Mouse (Mus musculus) hindbrain, embryonic 12.5 days (tissue): Measurements from ENCODE around the gene Bckdhb. TPM values are rescaled to one million over a fixed set of nuclear protein-coding genes. Genes with fewer than 3 reads are reported as not detected.
"Not testable (repeated sequence)": the region's sequence is repeated elsewhere in the genome, so short reads cannot be mapped to it uniquely, and the experiment has no call there.

Source experiments
- ATAC-seq: fragments of 200-750 bp; cut with Nextera tagmentation; 2 replicates; pipeline ENCODE4 v1.8.0; 2017; ENCODE audit warnings: moderate TSS enrichment; ENCODE audit not compliant: low FRiP score
- H3K27ac ChIP-seq: fragments of 300-500 bp; sonication (generic); 2 replicates; pipeline ENCODE4 v1.5.1; 2016; ENCODE audit warnings: mild to moderate bottlenecking
- H3K27me3 ChIP-seq: fragments of 300-500 bp; sonication (generic); 2 replicates; pipeline ENCODE4 v1.6.1; 2016; ENCODE audit warnings: mild to moderate bottlenecking
- H3K36me3 ChIP-seq: fragments of 300-500 bp; sonication (generic); 2 replicates; pipeline ENCODE4 v1.6.1; 2016; ENCODE audit warnings: mild to moderate bottlenecking
- H3K4me1 ChIP-seq: fragments of 300-500 bp; sonication (generic); 2 replicates; pipeline ENCODE4 v1.6.1; 2016
- H3K4me2 ChIP-seq: fragments of 300-500 bp; sonication (generic); replicated peaks from 2 replicates; pipeline ENCODE4 v1.6.1; 2016; ENCODE audit warnings: mild to moderate bottlenecking
- H3K4me3 ChIP-seq: fragments of 300-500 bp; sonication (generic); 2 replicates; pipeline ENCODE4 v1.5.1; 2016; ENCODE audit warnings: mild to moderate bottlenecking
- H3K9ac ChIP-seq: fragments of 300-500 bp; sonication (generic); 2 replicates; pipeline ENCODE4 v1.6.1; 2016; ENCODE audit warnings: mild to moderate bottlenecking, moderate library complexity
- H3K9me3 ChIP-seq: fragments of 300-500 bp; sonication (generic); replicated peaks from 2 replicates; pipeline ENCODE4 v1.6.1; 2016; ENCODE audit warnings: mild to moderate bottlenecking
- WGBS: fragments of 180-500 bp; shearing (Covaris S2); methylation state at CpG from one replicate; pipeline ENCODE4 v1.1.7; 2016; 5-methylcytosine and 5-hydroxymethylcytosine counted together
- polyA plus RNA-seq: library from polyadenylated mRNA; unstranded; fragments of >200 nt; fragmentation: Nextera tagmentation; extraction: Ambion mirVana; gene quantifications from 2 replicates; pipeline ENCODE4 v1.2.1, GENCODE M21; 2016

The Bckdhb gene
- polyA plus RNA-seq, 1 experiment from 2014 or later: 41.4 TPM

GRCm38 (mm10) chr9:83973467-83973866 lies 48.5 kb downstream of the Bckdhb start:
- 93% methylated on average over 2 of the region's 2 CpGs for WGBS
- Histone ChIP-seq H3K4me2 (no peak overlapping the region), H3K9ac (no peak overlapping the region), H3K27ac (no peak overlapping the region), H3K27me3 (no peaks in the 10 kb centered on the region), H3K4me1 (no peaks in the 10 kb centered on the region), H3K36me3 (no peaks in the 10 kb centered on the region), H3K4me3 (no peak overlapping the region), H3K9me3 (no peaks in the 10 kb centered on the region)
- no peak for ATAC-seq

- no peak overlapping the region for H3K4me3 ChIP-seq
- no peaks in the 10 kb centered on the region; the same call in none of the 2 replicates for H3K9me3 ChIP-seq
- no peaks in the 10 kb centered on the region for H3K27me3 ChIP-seq
- no peak overlapping the region for H3K4me2 ChIP-seq
- no peaks in the 10 kb centered on the region for H3K4me1 ChIP-seq
- no peak for ATAC-seq
- H3K27ac ChIP-seq: no peak overlapping the region
- H3K36me3 ChIP-seq: no peaks in the 10 kb centered on the region
- WGBS: 86% methylated on average over 2 of the region's 2 CpGs
- H3K9ac ChIP-seq: no peak overlapping the region
Measured at GRCm38 (mm10) chr9:83975811-83976210, 50.9 kb downstream of the Bckdhb start.

DNA sequence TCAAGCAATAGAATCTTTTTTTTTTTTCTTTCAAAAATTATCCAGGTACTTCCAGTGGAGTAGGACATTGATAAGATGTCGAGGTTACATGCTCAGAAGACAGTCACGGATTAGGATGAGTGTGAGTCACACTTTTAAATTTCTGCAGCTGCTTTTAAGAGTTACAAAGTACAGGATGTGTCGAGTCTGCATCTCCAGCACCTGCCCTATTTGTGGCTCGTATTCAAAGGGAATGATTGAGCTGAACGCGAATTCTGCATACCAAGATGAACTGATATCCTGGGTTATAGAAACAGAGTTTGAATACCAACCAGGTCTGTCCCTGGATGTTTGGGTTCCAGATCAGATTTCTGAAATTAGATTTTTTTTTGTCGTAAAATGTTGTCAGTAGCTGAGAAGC lies 56.3 kb downstream of the Bckdhb start:
- Histone ChIP-seq H3K36me3 (no peaks in the 10 kb centered on the region), H3K9me3 (no peaks in the 10 kb centered on the region; the same call in none of the 2 replicates), H3K27ac (no peak overlapping the region), H3K4me3 (no peak overlapping the region), H3K4me1 (no peaks in the 10 kb centered on the region), H3K4me2 (no peak overlapping the region), H3K27me3 (no peaks in the 10 kb centered on the region), H3K9ac (no peak overlapping the region)
- ATAC-seq: no peak
- 85% methylated on average over 7 of the region's 7 CpGs for WGBS

DNA sequence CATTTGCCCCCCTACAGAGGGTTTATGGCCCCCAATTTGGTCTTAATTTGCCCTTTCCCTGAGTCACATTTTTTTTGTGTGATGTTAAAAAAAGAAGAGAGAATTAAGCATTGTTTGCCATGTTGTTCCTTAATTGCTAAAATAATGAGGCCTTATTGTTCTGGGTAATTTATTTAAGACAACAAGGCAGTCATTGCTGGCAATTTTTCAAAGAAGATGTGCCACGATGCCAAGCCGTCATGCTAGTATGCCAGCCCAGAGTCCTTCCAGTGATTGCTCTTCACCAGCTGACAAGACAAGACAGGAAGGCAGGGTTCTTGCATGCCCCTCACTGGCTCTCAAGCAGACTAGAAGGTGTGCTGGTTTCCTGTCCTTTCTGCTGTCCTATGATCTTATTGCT lies 84.0 kb downstream of the Bckdhb start:
- Histone ChIP-seq H3K4me3 (no peak overlapping the region), H3K4me2 (no peak overlapping the region), H3K27ac (no peak overlapping the region), H3K4me1 (no peaks in the 10 kb centered on the region), H3K27me3 (no peaks in the 10 kb centered on the region), H3K36me3 (peaks cover 3% of the 10 kb centered on the region; the same call in 1 of the 2 replicates), H3K9ac (no peak overlapping the region), H3K9me3 (peaks cover 7% of the 10 kb centered on the region)
- no peak for ATAC-seq
- WGBS: 88% methylated on average over 2 of the region's 2 CpGs

DNA sequence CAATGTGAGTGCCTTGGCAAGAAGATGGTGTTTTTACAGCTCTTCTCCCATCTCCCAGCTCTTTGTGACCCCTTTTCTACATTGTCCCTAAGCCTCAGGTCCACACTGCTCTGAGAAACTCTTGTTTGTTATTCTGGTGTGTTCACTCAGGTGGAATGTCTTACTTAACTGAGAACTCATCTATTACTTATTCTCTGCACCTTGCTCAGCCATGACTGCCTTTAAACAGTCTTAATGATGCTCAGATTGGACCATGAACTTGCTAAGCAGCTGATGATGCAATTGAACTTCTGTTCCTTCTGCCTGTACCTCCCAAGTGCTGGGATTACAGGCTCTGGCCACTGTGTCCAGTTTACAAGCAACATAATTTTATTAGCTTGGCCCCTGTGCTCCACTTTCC lies 86.2 kb downstream of the Bckdhb start:
- no peak overlapping the region for H3K9ac ChIP-seq
- no peak overlapping the region for H3K27ac ChIP-seq
- H3K4me2 ChIP-seq: no peak overlapping the region
- no peaks in the 10 kb centered on the region for H3K9me3 ChIP-seq
- ATAC-seq: no peak
- no peaks in the 10 kb centered on the region for H3K27me3 ChIP-seq
- H3K4me3 ChIP-seq: no peak overlapping the region
- H3K4me1 ChIP-seq: no peaks in the 10 kb centered on the region
- no peaks in the 10 kb centered on the region for H3K36me3 ChIP-seq

DNA sequence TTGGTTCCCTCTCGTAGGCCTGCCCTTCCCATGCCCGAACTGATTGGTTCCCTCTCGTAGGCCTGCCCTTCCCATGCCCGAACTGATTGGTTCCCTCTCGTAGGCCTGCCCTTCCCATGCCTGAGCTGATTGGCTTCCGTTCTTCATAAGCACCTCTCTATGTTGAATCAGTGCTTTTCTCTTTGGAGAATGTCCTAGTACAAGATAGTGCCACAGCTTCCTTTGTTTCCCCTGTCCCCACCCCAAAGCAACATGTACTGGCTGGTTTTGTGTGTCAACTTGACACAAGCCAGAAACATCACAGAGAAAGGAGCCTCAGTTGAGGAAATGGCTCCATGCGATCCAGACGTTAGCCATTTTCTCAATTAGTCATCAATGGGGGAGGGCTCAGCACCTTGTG lies 93.2 kb downstream of the Bckdhb start:
- H3K4me3 ChIP-seq, H3K9ac ChIP-seq, ATAC-seq, H3K4me2 ChIP-seq, H3K4me1 ChIP-seq, H3K9me3 ChIP-seq, H3K27ac ChIP-seq, H3K27me3 ChIP-seq, H3K36me3 ChIP-seq: not testable (repeated sequence)
- 95% methylated on average over 8 of the region's 8 CpGs for WGBS

GRCm38 (mm10) chr9:84019627-84020026 lies 94.7 kb downstream of the Bckdhb start:
- WGBS: 70% methylated on average over 2 of the region's 2 CpGs
- peak; percentile 75 for ATAC-seq

GRCm38 (mm10) chr9:84021189-84021588 lies 96.2 kb downstream of the Bckdhb start:
- H3K4me2 ChIP-seq: no peak overlapping the region
- H3K4me1 ChIP-seq: no peaks in the 10 kb centered on the region
- H3K4me3 ChIP-seq: no peak overlapping the region
- no peak overlapping the region for H3K27ac ChIP-seq
- 82% methylated on average over 6 of the region's 6 CpGs for WGBS
- no peak for ATAC-seq
- H3K9me3 ChIP-seq: no peaks in the 10 kb centered on the region
- no peaks in the 10 kb centered on the region for H3K27me3 ChIP-seq
- no peak overlapping the region for H3K9ac ChIP-seq
- no peaks in the 10 kb centered on the region for H3K36me3 ChIP-seq

More at GRCm38 (mm10) chr9:84019627-84020026, 94.7 kb downstream of the Bckdhb start:
- H3K4me3 ChIP-seq: no peak overlapping the region
- no peaks in the 10 kb centered on the region for H3K36me3 ChIP-seq
- no peaks in the 10 kb centered on the region for H3K9me3 ChIP-seq
- H3K27ac ChIP-seq: no peak overlapping the region
- H3K27me3 ChIP-seq: no peaks in the 10 kb centered on the region
- no peak overlapping the region for H3K9ac ChIP-seq
- no peaks in the 10 kb centered on the region for H3K4me1 ChIP-seq
- H3K4me2 ChIP-seq: no peak overlapping the region

GRCm38 (mm10) chr9:84028120-84028519 lies 103.2 kb downstream of the Bckdhb start:
- ATAC-seq: no peak
- Histone ChIP-seq H3K36me3 (no peaks in the 10 kb centered on the region), H3K4me2 (no peak overlapping the region), H3K9ac (no peak overlapping the region), H3K9me3 (no peaks in the 10 kb centered on the region), H3K27me3 (no peaks in the 10 kb centered on the region), H3K27ac (no peak overlapping the region), H3K4me1 (peaks cover 13% of the 10 kb centered on the region), H3K4me3 (no peak overlapping the region)
- 83% methylated on average over 2 of the region's 2 CpGs for WGBS

DNA sequence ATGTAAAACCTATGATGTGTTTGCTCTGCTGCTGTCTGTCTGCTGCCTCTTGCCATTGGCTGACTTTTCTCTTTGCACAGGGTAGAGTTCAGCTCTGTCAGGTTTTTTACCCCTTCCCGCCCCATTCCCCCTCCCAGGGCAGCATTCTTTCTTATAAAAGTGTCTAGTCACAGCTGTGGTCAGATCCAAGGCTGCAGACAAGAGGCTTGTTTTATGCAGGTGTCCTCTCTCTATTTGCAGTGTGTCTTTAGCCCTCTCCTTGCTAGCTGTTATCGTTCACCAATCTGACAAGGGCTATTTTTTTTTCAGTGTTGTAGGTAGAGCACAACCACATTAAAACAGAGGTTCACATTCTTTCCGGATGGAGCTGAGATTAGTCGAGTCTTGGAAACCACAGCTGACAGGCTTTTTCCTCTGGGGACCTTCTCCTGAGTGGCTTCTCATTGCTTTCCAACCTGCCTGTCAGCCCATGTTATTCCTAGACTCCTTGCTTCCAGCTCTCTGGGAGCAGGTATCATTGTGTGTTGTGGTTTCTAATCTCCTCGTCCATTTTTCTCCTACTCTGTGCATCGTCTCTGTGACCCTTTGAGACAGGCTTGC lies 105.8 kb downstream of the Bckdhb start:
- H3K9ac ChIP-seq: no peak overlapping the region
- H3K27ac ChIP-seq: peak overlapping the region; percentile 30; the same call in 1 of the 2 replicates
- H3K9me3 ChIP-seq: no peaks in the 10 kb centered on the region
- H3K4me2 ChIP-seq: no peak overlapping the region
- 68% methylated on average over 6 of the region's 6 CpGs for WGBS
- H3K4me3 ChIP-seq: no peak overlapping the region
- H3K4me1 ChIP-seq: peaks cover 23% of the 10 kb centered on the region
- H3K27me3 ChIP-seq: no peaks in the 10 kb centered on the region
- H3K36me3 ChIP-seq: no peaks in the 10 kb centered on the region
- no peak for ATAC-seq

GRCm38 (mm10) chr9:84031406-84031805 lies 106.5 kb downstream of the Bckdhb start:
- ATAC-seq: no peak
- Histone ChIP-seq H3K4me1 (peaks cover 23% of the 10 kb centered on the region), H3K36me3 (no peaks in the 10 kb centered on the region), H3K9me3 (no peaks in the 10 kb centered on the region), H3K27ac (no peak overlapping the region), H3K9ac (no peak overlapping the region), H3K4me2 (no peak overlapping the region), H3K4me3 (no peak overlapping the region), H3K27me3 (no peaks in the 10 kb centered on the region)
- 82% methylated on average over 6 of the region's 6 CpGs for WGBS

- ATAC-seq: peak; percentile 97
- 10% methylated on average over 19 of the region's 19 CpGs for WGBS
- Histone ChIP-seq H3K4me2 (peak overlapping the region; percentile 34), H3K27ac (peak overlapping the region; percentile 71), H3K36me3 (no peaks in the 10 kb centered on the region), H3K4me1 (peaks cover 23% of the 10 kb centered on the region), H3K27me3 (no peaks in the 10 kb centered on the region), H3K9me3 (no peaks in the 10 kb centered on the region), H3K4me3 (no peak overlapping the region; the same call in 1 of the 2 replicates), H3K9ac (no peak overlapping the region)
Measured at GRCm38 (mm10) chr9:84032669-84033341, 107.9 kb downstream of the Bckdhb start.

DNA sequence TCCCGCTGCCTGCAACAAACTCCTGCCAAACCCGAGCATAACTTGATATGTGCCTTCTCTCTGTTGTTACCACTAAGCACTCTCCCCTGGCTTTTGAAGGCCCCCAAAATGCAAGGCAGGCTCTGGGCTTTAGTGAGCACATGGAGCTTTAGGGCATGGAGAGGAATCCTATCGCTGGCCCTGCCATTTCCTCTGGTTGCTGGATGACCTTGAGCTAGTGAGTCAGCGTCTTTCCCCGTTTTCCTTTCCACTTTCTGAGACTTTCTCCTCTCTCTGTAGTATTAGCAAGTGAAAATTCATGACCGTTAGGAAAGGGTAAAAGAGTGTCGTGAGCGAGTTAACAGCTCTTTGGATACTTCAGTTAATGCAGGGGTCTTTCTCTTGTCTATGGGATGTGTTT lies 111.1 kb downstream of the Bckdhb start:
- Histone ChIP-seq H3K27me3 (no peaks in the 10 kb centered on the region), H3K4me3 (no peak overlapping the region), H3K4me2 (no peak overlapping the region), H3K4me1 (peaks cover 17% of the 10 kb centered on the region), H3K27ac (no peak overlapping the region), H3K9me3 (no peaks in the 10 kb centered on the region), H3K36me3 (no peaks in the 10 kb centered on the region), H3K9ac (no peak overlapping the region)
- no peak for ATAC-seq
- WGBS: 94% methylated on average over 8 of the region's 8 CpGs
